Mouse (Mus musculus) lung, adult 2 months (tissue): ENCODE data around the gene Ssh2.

Experiments used
- CTCF ChIP-seq: fragments of 200-500 bp; IDR thresholded peaks from 2 replicates; pipeline ENCODE4 v1.5.1; 2011; ENCODE audit warnings: mild to moderate bottlenecking, low read length, control low read depth; ENCODE audit not compliant: insufficient read depth
- POLR2A ChIP-seq: fragments of 200-500 bp; IDR thresholded peaks from 2 replicates; pipeline ENCODE4 v1.6.1; 2011; ENCODE audit warnings: low read depth, mild to moderate bottlenecking, control low read depth, low read length, borderline replicate concordance; ENCODE audit errors: extremely low read depth

GRCm38 (mm10) chr11:77468397-77468796 lies 252.3 kb downstream of the Ssh2 start:
- TF ChIP-seq POLR2A (no peak), CTCF (no peak)
